Mouse (Mus musculus) testis, adult 10 weeks (tissue): ENCODE data around the gene Arid4b. TPM values are rescaled to one million over a fixed set of nuclear protein-coding genes. Genes with fewer than 3 reads are reported as not detected.

Experiments used
- polyA plus RNA-seq: library from polyadenylated mRNA; stranded (reverse); fragments of 350-450 nt; fragmentation: Illumina TruSeq; extraction: RNeasy Lipid Tissue Mini Kit (QIAGEN cat#74804); gene quantifications from one replicate; pipeline ENCODE4 v1.2.3, GENCODE M21; 2014; ENCODE audit warnings: low read depth, low replicate concordance

The Arid4b gene
- 65.4 TPM for polyA plus RNA-seq

GRCm38 (mm10) chr13:14063013-14063941 lies at the start of gene Arid4b, which contains the start of gene Ggps1:
TSS of gene Arid4b (plus strand) at chr13:14063232.
TSS of gene Ggps1 (minus strand) at chr13:14063488.

GRCm38 (mm10) chr13:14039292-14039965 lies 23.6 kb upstream of the Arid4b start, which contains the start of gene Tbce:
TSS of gene Tbce (minus strand) at chr13:14039638.

Other genes starting within 250 kb of the Arid4b start
- gene B3galnt2, start 108.8 kb upstream of the Arid4b start, polyA plus RNA-seq: 27.1 TPM
- 81.6 TPM for gene Tbce, start 23.6 kb upstream of the Arid4b start, polyA plus RNA-seq
- 38.1 TPM for gene Ggps1, start 256 bp downstream of the Arid4b start, polyA plus RNA-seq